Mouse (Mus musculus) stomach, embryonic 15.5 days (tissue): Measurements from ENCODE around the gene Col7a1. TPM values are rescaled to one million over a fixed set of nuclear protein-coding genes. Genes with fewer than 3 reads are reported as not detected.

Source experiments
- ATAC-seq: fragments of 200-750 bp; cut with Nextera tagmentation; 2 replicates; pipeline ENCODE4 v1.8.0; 2017; ENCODE audit warnings: low read depth, moderate number of reproducible peaks, moderate TSS enrichment; ENCODE audit not compliant: insufficient read depth, low FRiP score
- H3K27ac ChIP-seq: fragments of 300-500 bp; sonication (generic); 2 replicates; pipeline ENCODE4 v1.5.1; 2015; ENCODE audit warnings: mild to moderate bottlenecking, inconsistent platforms
- H3K27me3 ChIP-seq: fragments of 300-500 bp; sonication (generic); replicated peaks from 2 replicates; pipeline ENCODE4 v1.6.1; 2015; ENCODE audit warnings: inconsistent platforms
- H3K36me3 ChIP-seq: fragments of 300-500 bp; sonication (generic); 2 replicates; pipeline ENCODE4 v1.6.1; 2015; ENCODE audit warnings: inconsistent platforms
- H3K4me1 ChIP-seq: fragments of 300-500 bp; sonication (generic); 2 replicates; pipeline ENCODE4 v1.6.1; 2015; ENCODE audit warnings: inconsistent platforms
- H3K4me2 ChIP-seq: fragments of 300-500 bp; sonication (generic); 2 replicates; pipeline ENCODE4 v1.6.1; 2015; ENCODE audit warnings: mild to moderate bottlenecking, inconsistent platforms
- H3K4me3 ChIP-seq: fragments of 300-500 bp; sonication (generic); replicated peaks from 2 replicates; pipeline ENCODE4 v1.5.1; 2015; ENCODE audit warnings: inconsistent platforms
- H3K9ac ChIP-seq: fragments of 300-500 bp; sonication (generic); 2 replicates; pipeline ENCODE4 v1.6.1; 2015; ENCODE audit warnings: inconsistent platforms
- H3K9me3 ChIP-seq: fragments of 300-500 bp; sonication (generic); 2 replicates; pipeline ENCODE4 v1.6.1; 2016; ENCODE audit warnings: inconsistent platforms
- WGBS: fragments of 180-500 bp; shearing (Covaris S2); methylation state at CpG from one replicate; pipeline ENCODE4 v1.1.7; 2015; 5-methylcytosine and 5-hydroxymethylcytosine counted together
- microRNA counts: library from miRNA; unstranded; fragments of <30 nt; microRNA quantifications from one replicate; lab custom pipeline; 2016
- microRNA-seq: library from miRNA; unstranded; fragments of <30 nt; microRNA quantifications from one replicate; pipeline ENCODE4, GENCODE M21; 2016
- polyA plus RNA-seq: library from polyadenylated mRNA; unstranded; fragments of >200 nt; fragmentation: Nextera tagmentation; extraction: Ambion mirVana; gene quantifications from 2 replicates; pipeline ENCODE4 v1.2.1, GENCODE M21; 2015

The Col7a1 gene
- polyA plus RNA-seq, 1 experiment from 2014 or later = 6.6 TPM

DNA sequence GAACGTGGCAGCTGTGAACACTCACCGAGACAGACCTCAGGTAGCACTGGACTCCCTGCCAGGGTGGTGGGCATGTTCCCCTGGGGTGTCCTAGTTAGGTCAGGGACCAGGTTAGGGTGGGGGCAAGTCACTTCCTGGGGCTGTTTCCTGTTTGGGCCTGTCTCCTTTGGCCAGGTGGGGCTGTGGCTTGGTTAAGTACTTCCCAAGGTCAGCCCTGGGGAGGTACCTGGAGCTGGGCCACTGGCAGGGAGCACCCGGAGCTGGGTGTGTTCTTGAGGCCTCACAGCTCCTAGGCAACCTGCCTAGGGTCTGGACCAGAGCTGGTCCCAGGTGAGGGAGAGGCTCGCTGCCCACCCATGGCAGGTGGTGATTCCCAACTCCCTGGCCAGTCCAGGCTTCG lies 75.5 kb downstream of the Col7a1 start:
- Histone ChIP-seq H3K4me2 (no peak overlapping the region), H3K36me3 (no peaks in the 10 kb centered on the region), H3K9me3 (no peaks in the 10 kb centered on the region), H3K9ac (no peak overlapping the region), H3K4me1 (no peaks in the 10 kb centered on the region), H3K4me3 (no peak overlapping the region), H3K27me3 (no peaks in the 10 kb centered on the region), H3K27ac (no peak overlapping the region)
- 69% methylated on average over 5 of the region's 5 CpGs for WGBS
- no peak for ATAC-seq

DNA sequence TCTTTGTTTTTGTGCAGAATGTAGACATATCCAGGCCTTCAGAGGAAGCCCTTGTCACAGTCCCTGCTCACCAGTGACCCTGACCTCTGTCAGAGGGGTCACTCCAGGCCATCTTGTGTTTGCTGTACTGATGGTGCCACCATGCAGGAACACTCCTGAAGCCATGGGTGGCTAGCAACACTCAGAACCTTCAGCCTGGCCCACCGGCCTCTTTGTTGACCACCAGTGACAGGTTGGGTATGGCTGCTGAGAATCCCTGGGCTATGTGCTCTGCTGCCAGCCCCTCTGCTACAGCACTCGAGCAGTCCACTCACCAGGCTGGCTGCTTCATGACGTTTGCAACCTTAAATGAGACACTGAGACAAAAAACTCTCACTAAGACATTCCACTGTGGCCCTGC lies 76.9 kb downstream of the Col7a1 start:
- no peaks in the 10 kb centered on the region for H3K27me3 ChIP-seq
- WGBS = 70% methylated on average over 3 of the region's 3 CpGs
- H3K4me2 ChIP-seq = no peak overlapping the region
- H3K9me3 ChIP-seq = no peaks in the 10 kb centered on the region
- no peak overlapping the region for H3K27ac ChIP-seq
- no peak overlapping the region for H3K9ac ChIP-seq
- no peaks in the 10 kb centered on the region for H3K4me1 ChIP-seq
- no peak overlapping the region for H3K4me3 ChIP-seq
- no peaks in the 10 kb centered on the region for H3K36me3 ChIP-seq
- no peak for ATAC-seq

DNA sequence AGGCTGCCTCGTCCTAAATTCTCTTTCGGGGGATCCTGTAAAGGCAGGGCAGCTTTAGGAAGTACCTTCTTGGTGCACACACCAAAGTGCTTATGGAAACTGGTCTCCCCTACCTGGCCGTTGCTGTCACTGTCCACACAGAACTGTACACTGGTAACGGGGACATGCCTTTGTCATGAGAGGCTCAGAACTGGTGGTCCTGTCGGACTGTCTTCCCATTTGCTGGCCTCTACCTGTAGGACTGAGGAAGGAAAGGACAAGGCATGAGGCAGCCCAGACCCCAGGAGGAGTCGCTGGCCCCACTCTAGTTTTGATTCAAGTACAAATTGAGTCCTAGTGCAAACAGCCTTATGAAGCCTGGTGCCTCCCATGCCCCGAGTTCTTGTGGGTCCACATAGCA lies 77.6 kb downstream of the Col7a1 start:
- no peaks in the 10 kb centered on the region for H3K27me3 ChIP-seq
- no peak overlapping the region for H3K4me3 ChIP-seq
- 90% methylated on average over 7 of the region's 7 CpGs for WGBS
- H3K27ac ChIP-seq = no peak overlapping the region
- H3K4me1 ChIP-seq = no peaks in the 10 kb centered on the region
- no peak overlapping the region for H3K9ac ChIP-seq
- H3K4me2 ChIP-seq = no peak overlapping the region
- no peak for ATAC-seq
- no peaks in the 10 kb centered on the region for H3K9me3 ChIP-seq
- H3K36me3 ChIP-seq = no peaks in the 10 kb centered on the region

DNA sequence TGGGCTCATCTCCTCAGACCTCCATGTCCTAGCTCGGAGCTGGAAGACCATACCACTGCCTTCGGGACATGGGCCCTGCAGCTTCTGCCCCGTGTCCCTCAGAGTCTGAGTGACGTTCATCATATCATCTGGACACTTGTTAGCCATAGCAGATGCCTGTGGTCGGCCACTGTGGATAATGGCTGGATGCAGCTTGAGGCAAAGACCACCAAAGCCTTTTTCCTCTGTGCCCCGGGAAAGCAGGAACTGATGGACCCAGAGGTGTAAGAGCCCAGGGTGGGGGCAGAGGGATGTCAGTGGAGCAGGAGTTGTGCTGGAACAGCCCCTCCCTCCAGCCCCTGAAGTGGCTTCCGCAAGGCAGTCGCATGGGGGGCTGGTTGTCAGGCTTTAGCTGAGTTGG lies 78.3 kb downstream of the Col7a1 start:
- Histone ChIP-seq H3K27ac (no peak overlapping the region), H3K36me3 (no peaks in the 10 kb centered on the region), H3K4me2 (no peak overlapping the region), H3K9me3 (no peaks in the 10 kb centered on the region), H3K4me1 (no peaks in the 10 kb centered on the region), H3K9ac (no peak overlapping the region), H3K4me3 (no peak overlapping the region), H3K27me3 (no peaks in the 10 kb centered on the region)
- ATAC-seq = no peak
- 79% methylated on average over 8 of the region's 8 CpGs for WGBS

DNA sequence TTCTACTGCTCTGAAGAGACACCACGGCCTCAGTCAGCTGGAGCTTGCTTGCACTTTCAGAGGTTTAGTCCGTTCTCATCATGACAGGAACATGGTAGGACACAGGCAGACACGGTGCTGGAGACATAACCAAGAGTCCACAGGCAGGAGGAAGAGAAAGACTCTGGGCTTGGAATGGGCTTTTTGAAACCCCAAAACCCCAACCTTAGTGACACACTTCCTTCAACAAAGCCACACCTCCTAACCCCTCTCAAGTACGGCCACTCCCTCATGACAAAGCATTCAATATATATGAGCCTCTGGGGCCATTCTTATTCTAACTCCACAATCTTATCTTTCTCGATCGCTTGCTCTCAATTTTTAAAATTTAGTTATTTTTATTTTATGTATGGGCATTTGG lies 79.0 kb downstream of the Col7a1 start:
- Histone ChIP-seq H3K4me1 (no peaks in the 10 kb centered on the region), H3K27ac (no peak overlapping the region), H3K9ac (no peak overlapping the region), H3K4me3 (no peak overlapping the region), H3K4me2 (no peak overlapping the region), H3K9me3 (no peaks in the 10 kb centered on the region), H3K36me3 (no peaks in the 10 kb centered on the region), H3K27me3 (no peaks in the 10 kb centered on the region)
- WGBS = 78% methylated on average over 6 of the region's 6 CpGs
- no peak for ATAC-seq

MicroRNA genes within 50 kb of the gene (microRNA counts, 519-probe panel; counts per million panel counts)
- microRNA mmu-miR-711 (lab: Ali Mortazavi, UCI) = not detected

Small RNA genes lying within 50 kb of the gene (microRNA-seq; reads per million reads assigned to microRNA genes)
- gene Mir711 = not detected

Other genes with a start within 250 kb of the Col7a1 start
- 71.3 and 81.9 TPM in 2 replicates for gene Ip6k2, start 169.8 kb upstream of the Col7a1 start, polyA plus RNA-seq
- gene Nckipsd, start 145.2 kb upstream of the Col7a1 start, polyA plus RNA-seq = 10.5 and 13.0 TPM in 2 replicates
- gene Celsr3, start 127.3 kb upstream of the Col7a1 start, polyA plus RNA-seq = 0.94 and 1.2 TPM in 2 replicates
- 12.8 and 18.5 TPM in 2 replicates for gene Slc26a6, start 100.3 kb upstream of the Col7a1 start, polyA plus RNA-seq
- not detected in 2 replicates for gene Tmem89, start 39.0 kb upstream of the Col7a1 start, polyA plus RNA-seq
- 499 and 511 TPM in 2 replicates for gene Uqcrc1, start 17.0 kb upstream of the Col7a1 start, polyA plus RNA-seq
- gene Ucn2, start 32.4 kb downstream of the Col7a1 start, polyA plus RNA-seq = 0.12 and 0.19 TPM in 2 replicates
- gene Pfkfb4, start 38.2 kb downstream of the Col7a1 start, polyA plus RNA-seq = 9.6 and 10.2 TPM in 2 replicates
- gene Shisa5, start 85.0 kb downstream of the Col7a1 start, polyA plus RNA-seq = 104 and 107 TPM in 2 replicates
- 12.7 and 14.4 TPM in 2 replicates for gene Trex1, start 106.1 kb downstream of the Col7a1 start, polyA plus RNA-seq
- gene Atrip, start 120.5 kb downstream of the Col7a1 start, polyA plus RNA-seq = 24.7 and 26.1 TPM in 2 replicates
- gene Ccdc51, start 128.9 kb downstream of the Col7a1 start, polyA plus RNA-seq = 14.7 and 16.3 TPM in 2 replicates
- gene Tma7, start 129.0 kb downstream of the Col7a1 start, polyA plus RNA-seq = 586 and 587 TPM in 2 replicates
- gene Plxnb1, start 141.8 kb downstream of the Col7a1 start, polyA plus RNA-seq = 12.8 and 13.3 TPM in 2 replicates
- not detected in 2 replicates for gene Fbxw21, start 208.5 kb downstream of the Col7a1 start, polyA plus RNA-seq
- gene Fbxw13, start 242.4 kb downstream of the Col7a1 start, polyA plus RNA-seq = 0.10 TPM in 1 of 2 replicates, not detected in the other